Mouse (Mus musculus): Measurements from ENCODE around the gene Setd4.
A peak's percentile ranks its signal among the peaks of the same experiment; 100 is the strongest.

Setd4 gene

GRCm38 (mm10) chr16:93546354-93546965 lies 57.4 kb downstream of the Setd4 start:
- DNase-seq (ENCODE audit: low read depth, low spot score): no peak

GRCm38 (mm10) chr16:93544931-93545330 lies 58.9 kb downstream of the Setd4 start:
- no peak for DNase-seq (ENCODE audit: low read depth, low spot score)

- DNase-seq (ENCODE audit: low read depth, low spot score): peak; percentile 61
Observed at GRCm38 (mm10) chr16:93543704-93544103, 60.2 kb downstream of the Setd4 start.

GRCm38 (mm10) chr16:93539891-93540290 lies 64.0 kb downstream of the Setd4 start:
- no peak for DNase-seq (ENCODE audit: low read depth, low spot score)

- DNase-seq (ENCODE audit: low read depth, low spot score): no peak
Observed at GRCm38 (mm10) chr16:93535151-93535853, 68.6 kb downstream of the Setd4 start.
